ENCODE assay signal across 7 mouse cellular contexts in the genomic region with DNA sequence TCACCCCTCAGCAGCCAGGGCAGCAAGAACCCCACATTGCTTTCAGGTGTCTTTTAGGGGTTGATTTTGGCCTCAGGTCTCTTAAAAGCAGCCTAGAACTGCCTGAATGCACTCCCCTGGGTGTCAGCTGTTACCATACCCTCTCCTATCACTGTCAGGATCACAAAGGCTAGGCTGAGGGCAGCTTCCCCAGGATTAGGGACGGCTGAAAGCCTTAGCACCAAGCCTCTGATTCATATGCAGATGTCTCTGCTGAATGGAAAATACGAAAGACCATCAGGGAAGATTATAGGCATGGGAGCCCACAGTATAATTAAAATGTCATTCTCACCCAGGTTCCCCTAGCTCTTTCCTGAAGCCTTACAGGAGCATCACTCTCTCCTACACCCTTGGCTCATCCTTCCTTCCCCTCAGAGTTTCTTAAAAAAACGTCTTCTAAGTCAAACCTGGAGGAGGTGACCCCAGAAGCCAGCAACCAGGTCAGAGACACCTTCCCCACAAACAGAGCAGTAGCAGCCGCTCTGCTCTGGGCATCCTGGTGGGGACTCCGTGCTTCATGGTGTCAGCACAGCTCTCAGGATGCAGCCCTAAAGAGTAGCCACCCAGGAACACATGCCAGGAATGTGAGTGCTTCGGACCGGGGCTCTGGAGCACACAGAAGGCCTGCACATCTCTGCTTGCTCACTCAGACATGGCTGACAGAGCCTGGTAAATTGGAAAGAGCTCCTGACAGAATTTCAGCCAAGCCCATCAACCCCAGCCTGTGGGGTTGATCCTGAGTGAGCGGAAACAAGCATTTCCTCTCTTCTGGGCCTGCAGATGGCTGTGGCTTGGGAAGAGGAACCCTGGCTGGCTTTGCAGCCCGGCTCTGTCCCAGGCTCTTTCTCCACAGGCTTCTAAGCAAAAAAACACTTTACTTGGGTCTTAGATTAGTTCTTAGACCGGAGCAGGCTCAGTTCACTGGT.
DNase-seq lines count a peak whose midpoint lies in the region; ATAC-seq lines count a peak whose summit lies in the region.

No protein-coding gene starts in this region.

- peak; percentile 44 for ATAC-seq in kidney, embryonic 16.5 days (ENCODE audit: low FRiP score, low TSS enrichment)
- peak; percentile 91 for ATAC-seq in midbrain, embryonic 11.5 days (ENCODE audit: low FRiP score)

- no peak overlapping the region for H3K4me3 ChIP-seq in heart, embryonic 10.5 days
- no peak overlapping the region for H3K4me3 ChIP-seq in kidney, embryonic 16.5 days (ENCODE audit: low read length)
- no peak overlapping the region for H3K4me3 ChIP-seq in midbrain, embryonic 11.5 days (ENCODE audit: low read depth, low read length)

- peak overlapping the region; percentile 49 for H3K9ac ChIP-seq in kidney, embryonic 16.5 days (replicated peaks; ENCODE audit: low read length)
- H3K9ac ChIP-seq in midbrain, embryonic 11.5 days (ENCODE audit: low read length): peak overlapping the region; percentile 10; the same call in 1 of the 2 replicates

- no peak overlapping the region for H3K4me2 ChIP-seq in kidney, embryonic 16.5 days (replicated peaks; ENCODE audit: low read depth, low read length)
- H3K4me2 ChIP-seq in midbrain, embryonic 11.5 days: peak overlapping the region; percentile 12; the same call in 1 of the 2 replicates

- 28% methylated on average over 10 of the region's 10 CpGs for WGBS in heart, embryonic 10.5 days
- WGBS in kidney, embryonic 16.5 days: 29% methylated on average over 10 of the region's 10 CpGs
- WGBS in midbrain, embryonic 11.5 days: 15% methylated on average over 10 of the region's 10 CpGs

- no peaks in the 10 kb centered on the region for H3K27me3 ChIP-seq in heart, embryonic 10.5 days (ENCODE audit: insufficient read depth, poor library complexity, severe bottlenecking)
- H3K27me3 ChIP-seq in kidney, embryonic 16.5 days (ENCODE audit: insufficient read depth, low read length): no peaks in the 10 kb centered on the region
- no peaks in the 10 kb centered on the region for H3K27me3 ChIP-seq in midbrain, embryonic 11.5 days (ENCODE audit: control insufficient read depth, insufficient read depth, low read length)

- peak overlapping the region; percentile 81 for H3K27ac ChIP-seq in heart, embryonic 10.5 days
- peak overlapping the region; percentile 94 for H3K27ac ChIP-seq in kidney, embryonic 16.5 days (ENCODE audit: low read length)
- H3K27ac ChIP-seq in midbrain, embryonic 11.5 days (ENCODE audit: low read depth, low read length): peak overlapping the region; percentile 33; the same call in 1 of the 2 replicates

- peak; percentile 77 for DNase-seq in ZHBTc4 (ENCODE audit: low read depth, low spot score)
- peak; percentile 35 for DNase-seq in cerebellum, adult 9-11 months
- DNase-seq in heart, embryonic 10.5 days (ENCODE audit: low spot score): no peak
- DNase-seq in midbrain, embryonic 11.5 days (ENCODE audit: low spot score, missing footprints): peak; percentile 93
- no peak for DNase-seq in ovary, adult 18-20 months (ENCODE audit: low spot score)
- no peak for DNase-seq in urinary bladder, postnatal 4 days (ENCODE audit: low spot score in 2 of 2)

- peaks cover 57% of the 10 kb centered on the region for H3K4me1 ChIP-seq in heart, embryonic 10.5 days
- H3K4me1 ChIP-seq in kidney, embryonic 16.5 days (ENCODE audit: insufficient read depth, low read length): peaks cover 55% of the 10 kb centered on the region
- H3K4me1 ChIP-seq in midbrain, embryonic 11.5 days (ENCODE audit: control insufficient read depth, insufficient read depth, low read length): peaks cover 30% of the 10 kb centered on the region

- no peaks in the 10 kb centered on the region for H3K36me3 ChIP-seq in heart, embryonic 10.5 days
- H3K36me3 ChIP-seq in kidney, embryonic 16.5 days (ENCODE audit: insufficient read depth, low read length): no peaks in the 10 kb centered on the region
- H3K36me3 ChIP-seq in midbrain, embryonic 11.5 days (ENCODE audit: control insufficient read depth, insufficient read depth, low read length): no peaks in the 10 kb centered on the region

- H3K9me3 ChIP-seq in heart, embryonic 10.5 days: no peaks in the 10 kb centered on the region
- H3K9me3 ChIP-seq in kidney, embryonic 16.5 days (ENCODE audit: low read length): no peaks in the 10 kb centered on the region
- no peaks in the 10 kb centered on the region for H3K9me3 ChIP-seq in midbrain, embryonic 11.5 days (ENCODE audit: control insufficient read depth, low read length)

Comparison
In these comparisons a context has a peak if more than half of its experiments do, and no peak if none do; other contexts are left out.
1. DNase-seq: peak in ZHBTc4 (single experiment), cerebellum, adult 9-11 months (single experiment) and midbrain, embryonic 11.5 days (single experiment); none in heart, embryonic 10.5 days (single experiment), ovary, adult 18-20 months (single experiment) and urinary bladder, postnatal 4 days (0 of 2).
2. H3K27ac ChIP-seq: peak in every context shown above with its lines; median percentile 94 in kidney, embryonic 16.5 days; 81 in heart, embryonic 10.5 days; 33 in midbrain, embryonic 11.5 days.